Mouse (Mus musculus) left cerebral cortex, postnatal 36 days (tissue): ENCODE measurements around the gene Ntrk2. TPM values are rescaled to one million over a fixed set of nuclear protein-coding genes. Genes with fewer than 3 reads are reported as not detected.

ENCODE experiments used
- DNase-seq, 2 experiments: peaks; one replicate each; pipeline ENCODE4 v3.0.0; 2021 to 2022; ENCODE audit warnings: low spot score in 2 of 2, mixed read lengths in 1 of 2
- intact Hi-C: fragments of 180-260 bp; cut with DNase I; formaldehyde crosslinking; loops from one replicate; pipeline ENCODE4 v1.15.1; 2025
- total RNA-seq, 2 experiments: library from RNA; stranded (reverse); gene quantifications; 2 replicates each; pipeline ENCODE4 v1.2.3; 2021

The Ntrk2 gene
- total RNA-seq, 2 experiments from 2014 or later: 357 to 404 TPM

DNA sequence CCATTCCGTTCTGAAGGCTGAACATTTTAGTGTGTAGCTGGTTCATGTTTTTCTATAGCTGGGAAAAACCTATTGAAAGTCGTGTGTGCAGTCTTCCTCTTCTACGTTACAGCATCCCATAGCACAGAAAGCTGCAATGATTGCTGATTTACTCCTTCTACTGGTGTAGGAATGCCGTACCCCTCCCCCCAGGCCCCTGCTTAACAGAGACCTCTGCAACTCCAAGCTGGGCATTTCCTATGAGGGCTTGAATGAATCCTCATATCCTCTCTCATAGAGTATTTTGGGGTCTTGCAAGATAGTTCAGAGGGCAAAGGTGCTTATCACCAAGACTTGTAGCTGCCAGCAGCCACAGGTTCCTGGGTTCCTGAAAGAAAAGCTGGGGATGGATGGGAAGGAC is 148.0 kb downstream of the Ntrk2 start:
- intact Hi-C loops: no loop called here
- no peak for DNase-seq

DNA sequence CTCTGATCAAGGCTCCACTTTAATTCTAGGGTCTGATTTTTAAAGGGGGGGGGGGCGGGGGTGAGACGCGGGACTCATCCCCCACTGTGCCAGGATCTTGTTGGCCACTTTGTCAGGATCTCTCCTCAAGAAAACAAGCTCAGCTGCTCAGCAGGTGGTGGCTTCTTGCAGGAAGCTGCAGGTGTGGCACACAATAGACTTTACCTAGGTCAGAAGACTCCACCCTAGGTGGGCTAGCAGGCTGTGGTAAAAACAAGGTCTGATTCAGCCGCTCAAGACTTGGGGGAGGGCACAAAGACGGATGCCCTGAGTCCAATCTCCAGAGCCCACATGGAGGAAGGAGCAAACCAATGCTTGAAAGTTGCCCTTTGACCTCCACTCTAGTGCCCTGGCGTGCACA is 148.4 kb downstream of the Ntrk2 start:
- intact Hi-C loops: no loop called here
- DNase-seq: no peak

DNA sequence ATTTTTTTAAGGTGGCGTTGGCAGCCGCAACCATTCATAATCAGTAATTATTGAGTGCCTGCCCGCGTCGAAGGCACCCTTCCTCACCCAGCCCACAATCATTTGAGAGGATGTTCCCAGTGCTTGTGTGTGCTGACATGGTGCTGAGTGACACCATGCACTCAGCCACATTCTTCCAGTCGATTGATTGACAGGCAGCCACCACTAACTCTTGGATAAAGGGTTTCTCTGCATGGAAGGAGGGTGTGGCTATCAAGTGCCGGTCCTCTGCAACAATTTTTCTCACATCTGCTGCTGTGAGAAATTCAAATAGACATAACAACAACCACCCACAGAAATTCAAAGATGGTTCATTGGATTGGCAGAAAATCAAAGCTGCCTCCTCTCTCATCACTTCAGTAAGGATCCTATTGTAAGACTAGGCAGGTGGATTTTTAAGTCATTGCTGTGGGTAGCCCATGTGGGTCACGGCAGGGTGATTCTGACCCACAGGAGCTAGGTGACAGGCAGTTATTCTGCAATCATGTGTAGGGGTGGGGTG is 148.9 kb downstream of the Ntrk2 start:
- intact Hi-C loops: no loop called here
- DNase-seq: no peak

DNA sequence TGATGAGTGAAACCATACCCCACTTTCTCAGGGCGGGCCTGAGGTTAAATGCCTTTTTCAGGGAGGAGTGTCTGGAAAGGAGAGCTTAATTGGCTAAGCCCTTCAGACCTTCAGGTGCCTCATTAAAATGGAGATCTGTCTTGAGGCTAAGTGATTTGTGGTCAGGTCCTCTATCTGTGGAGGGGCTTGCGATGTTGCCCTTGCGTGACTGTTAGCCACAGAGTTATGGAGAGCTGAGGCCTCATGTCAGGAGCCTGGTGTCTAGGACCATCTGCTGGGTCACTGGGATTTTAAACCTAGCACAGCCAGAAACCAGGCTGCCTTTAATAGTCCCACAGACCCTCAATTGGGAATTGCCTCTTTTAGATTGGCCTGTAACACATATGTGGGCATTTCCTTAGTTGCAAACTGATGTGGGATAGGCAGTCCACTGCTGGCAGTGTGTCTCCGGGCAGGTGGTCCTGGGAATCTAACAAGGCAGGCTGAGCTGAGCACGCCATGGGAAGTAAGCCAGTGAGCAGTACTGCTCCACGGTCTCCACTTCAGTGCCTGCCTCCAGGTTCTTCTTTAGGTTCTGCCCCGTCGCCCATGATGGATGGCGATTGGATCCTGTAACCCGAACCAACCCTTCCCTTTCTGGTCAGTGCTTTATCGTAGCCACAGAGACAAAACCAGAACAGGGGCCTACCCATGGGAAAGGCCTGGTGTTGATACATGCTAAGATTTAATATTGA is 152.0 kb downstream of the Ntrk2 start:
- intact Hi-C loops: no loop called here
- DNase-seq: no peak

DNA sequence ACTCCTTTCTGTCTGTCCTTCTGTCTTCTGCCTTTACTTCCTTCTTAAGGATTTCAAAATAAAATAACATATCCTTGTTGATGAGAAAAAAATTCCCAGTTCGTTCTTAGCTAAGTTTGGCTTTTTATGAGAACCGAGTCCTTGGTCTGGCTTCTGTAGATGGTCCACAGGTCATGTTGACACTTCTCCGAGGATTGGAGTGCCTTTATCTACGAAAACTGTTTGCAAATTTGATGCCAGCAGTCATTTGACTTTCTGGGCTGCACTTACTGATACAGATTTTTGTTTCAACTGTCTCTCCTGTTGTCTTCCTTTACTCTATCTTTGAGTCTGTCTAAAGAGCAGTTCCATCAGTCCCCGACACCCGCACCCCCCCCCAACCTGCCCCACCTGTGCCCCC is 154.0 kb downstream of the Ntrk2 start:
- intact Hi-C loops: no loop called here
- DNase-seq: no peak

DNA sequence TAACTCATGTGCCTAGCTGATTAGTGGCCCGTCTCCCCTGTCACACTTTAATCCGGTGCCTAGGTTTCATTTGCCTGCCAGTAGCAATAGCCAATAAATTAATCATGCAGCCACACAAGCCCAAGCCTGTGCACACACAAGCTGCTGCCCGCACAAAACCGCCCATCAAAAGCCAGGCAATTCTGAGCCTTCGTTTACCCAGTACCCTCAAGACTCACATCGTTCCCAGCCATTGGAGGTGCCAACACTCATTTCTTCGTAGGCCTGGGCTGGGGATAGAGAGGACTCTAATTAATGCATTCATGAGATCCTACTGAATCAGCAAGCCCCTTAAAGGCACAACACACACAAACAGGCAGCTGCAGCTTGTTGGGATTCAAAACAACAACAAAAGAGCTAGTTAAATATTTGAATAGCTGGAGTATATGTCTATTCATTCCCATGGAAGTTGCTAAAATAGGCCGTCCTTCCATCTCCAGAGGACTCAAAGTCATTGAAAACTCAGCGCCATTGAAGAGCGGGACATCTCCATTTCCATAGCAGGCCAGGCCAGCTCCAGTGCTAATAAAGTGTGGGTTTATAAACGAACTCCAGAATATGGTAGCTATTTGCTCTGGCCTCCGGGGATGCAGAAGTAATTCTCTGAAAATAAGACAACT is 158.5 kb downstream of the Ntrk2 start:
- DNase-seq: no peak
- intact Hi-C loops: no loop called here

DNA sequence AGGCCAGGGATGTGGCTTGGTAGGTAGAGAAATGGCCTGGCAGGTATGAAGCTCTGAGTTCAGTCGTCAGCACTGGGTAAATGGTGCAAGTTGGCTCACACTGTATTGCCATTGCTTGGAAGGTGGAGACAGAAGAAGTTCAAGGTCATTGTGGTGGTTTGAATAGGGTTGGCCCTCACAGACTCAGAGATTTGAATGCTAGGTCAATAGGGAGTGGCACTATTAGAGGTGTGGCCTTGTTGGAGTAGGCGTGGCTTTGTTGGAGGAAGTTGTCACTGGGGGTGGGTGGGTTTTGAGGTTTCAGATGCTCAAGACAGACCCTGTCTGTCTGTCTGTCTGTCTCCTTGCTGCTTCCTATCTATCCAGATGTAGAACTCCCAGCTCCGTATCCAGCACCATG is 159.5 kb downstream of the Ntrk2 start:
- DNase-seq: no peak
- intact Hi-C loops: no loop called here

DNA sequence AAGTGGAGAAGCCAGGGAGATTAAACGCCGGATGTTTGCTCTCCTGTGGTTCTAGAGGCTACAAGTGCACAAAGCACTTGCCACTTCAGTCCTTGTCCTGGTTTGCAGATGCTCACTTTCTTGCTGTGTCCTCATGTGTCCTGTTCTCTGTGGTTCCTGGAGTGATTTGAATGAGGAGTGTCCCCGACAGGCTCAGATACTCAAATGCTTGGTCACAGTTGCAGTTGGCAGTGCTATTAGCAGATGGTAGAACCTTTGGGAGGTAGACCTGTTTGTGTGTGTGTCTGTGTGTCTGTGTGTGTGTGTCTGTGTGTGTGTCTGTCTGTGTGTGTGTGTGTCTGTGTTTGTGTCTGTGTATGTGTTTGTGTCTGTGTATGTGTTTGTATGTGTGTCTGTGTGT is 160.1 kb downstream of the Ntrk2 start:
- DNase-seq: no peak
- intact Hi-C loops: no loop called here

DNA sequence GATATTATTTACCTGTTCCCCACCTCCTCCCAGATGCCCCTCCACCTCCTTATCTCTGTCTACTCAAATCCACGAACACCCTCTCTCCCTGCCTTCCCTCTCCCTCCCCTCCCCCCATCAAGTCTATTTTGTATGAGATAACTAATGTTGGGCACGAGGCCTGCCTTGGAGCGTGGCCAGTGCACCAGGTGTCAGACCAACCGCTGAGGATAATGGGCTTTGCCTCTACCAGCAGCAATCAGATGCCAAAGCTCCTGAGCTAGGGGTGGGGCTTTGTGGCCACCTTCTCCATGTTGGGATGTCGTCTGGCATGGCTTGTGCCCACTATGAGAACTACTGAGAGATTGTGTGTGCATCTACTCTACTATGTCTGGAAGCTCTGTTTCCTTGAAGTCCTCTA is 161.8 kb downstream of the Ntrk2 start:
- intact Hi-C loops: no loop called here
- no peak for DNase-seq

DNA sequence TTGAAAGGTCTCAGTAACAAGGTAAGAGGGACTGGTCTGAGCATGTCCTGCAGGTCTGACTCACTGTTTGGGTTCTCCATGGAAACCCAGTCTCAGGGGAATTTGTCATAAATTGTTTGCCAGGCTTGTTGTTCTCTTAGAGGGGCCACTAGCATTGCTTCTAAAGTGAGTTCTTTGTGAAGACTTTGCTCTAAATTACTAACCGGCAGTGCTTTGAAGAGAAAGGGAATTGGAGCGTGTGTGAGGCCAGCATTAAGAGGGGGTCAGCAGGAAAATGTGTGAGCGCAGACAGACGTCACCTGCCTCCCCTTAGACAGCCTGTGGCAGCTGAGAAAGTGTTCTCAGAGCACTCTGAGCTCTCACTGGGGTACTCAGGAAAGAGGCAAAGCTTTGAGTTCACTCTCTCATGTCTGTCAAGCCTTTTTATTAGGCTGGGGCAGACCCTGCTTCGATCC is 165.1 kb downstream of the Ntrk2 start:
- DNase-seq: no peak
- intact Hi-C loops: no loop called here

DNA sequence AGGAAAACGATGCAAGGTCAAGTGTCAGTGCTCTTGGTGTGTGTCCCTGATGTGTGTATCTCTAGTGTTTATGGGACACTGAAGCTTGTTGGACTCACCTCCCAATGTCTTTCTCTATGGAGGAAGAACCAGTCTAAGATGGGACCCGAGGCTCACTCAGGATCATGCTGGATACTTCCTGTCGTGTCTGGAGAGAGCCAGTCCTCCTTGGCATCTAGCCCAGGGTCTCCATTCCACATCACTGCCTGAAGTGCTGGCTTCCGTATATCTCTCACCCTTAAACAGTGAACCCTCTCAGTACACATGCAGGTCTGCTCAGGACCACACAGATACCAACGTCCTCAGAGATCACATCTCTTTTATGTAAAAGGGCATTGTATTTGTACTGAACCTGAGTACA is 166.1 kb downstream of the Ntrk2 start:
- DNase-seq: no peak
- intact Hi-C loops: no loop called here

DNA sequence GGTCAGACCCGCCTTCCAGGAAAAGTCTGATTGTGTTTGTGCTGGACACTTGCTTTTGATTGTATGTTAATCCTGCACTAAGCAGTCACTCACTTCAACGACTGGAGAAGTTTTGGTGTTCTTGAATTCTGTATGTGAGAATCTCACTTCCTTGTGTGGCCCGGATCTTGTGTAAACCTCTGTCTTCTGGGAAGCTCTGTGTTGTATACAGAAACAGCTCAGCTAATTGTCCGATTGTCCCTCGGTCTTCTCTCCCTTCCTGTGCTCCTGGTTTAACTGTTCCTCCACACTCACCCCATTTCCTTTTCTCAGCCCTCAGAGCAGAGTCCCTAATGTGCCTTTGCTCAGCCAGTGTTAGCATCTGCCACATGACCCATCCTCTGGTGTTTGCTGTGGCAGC is 190.1 kb downstream of the Ntrk2 start:
- intact Hi-C loops: no loop called here
- peak in 1 of 2 experiments; percentile 1 for DNase-seq

DNA sequence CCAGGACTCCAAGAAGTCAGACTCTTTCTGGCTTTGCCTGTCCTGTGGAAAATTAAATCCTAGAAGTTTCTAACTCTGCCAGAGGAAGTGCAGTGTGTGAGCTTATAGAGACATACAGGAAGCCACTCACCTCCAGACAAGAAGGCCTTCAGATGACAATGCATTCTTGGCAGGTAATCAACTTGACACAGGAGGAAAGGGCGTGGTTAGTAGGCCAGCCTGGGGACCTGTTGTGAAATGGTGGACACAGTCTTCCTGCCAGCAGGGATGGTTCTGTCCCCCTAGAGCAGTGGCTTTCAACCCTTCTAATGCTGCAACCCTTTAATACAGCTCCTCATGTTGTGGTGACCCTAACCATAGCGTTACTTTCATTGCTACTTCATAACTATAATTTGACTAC is 191.4 kb downstream of the Ntrk2 start:
- intact Hi-C loops: no loop called here
- peak in 1 of 2 experiments; percentile 1 for DNase-seq

DNA sequence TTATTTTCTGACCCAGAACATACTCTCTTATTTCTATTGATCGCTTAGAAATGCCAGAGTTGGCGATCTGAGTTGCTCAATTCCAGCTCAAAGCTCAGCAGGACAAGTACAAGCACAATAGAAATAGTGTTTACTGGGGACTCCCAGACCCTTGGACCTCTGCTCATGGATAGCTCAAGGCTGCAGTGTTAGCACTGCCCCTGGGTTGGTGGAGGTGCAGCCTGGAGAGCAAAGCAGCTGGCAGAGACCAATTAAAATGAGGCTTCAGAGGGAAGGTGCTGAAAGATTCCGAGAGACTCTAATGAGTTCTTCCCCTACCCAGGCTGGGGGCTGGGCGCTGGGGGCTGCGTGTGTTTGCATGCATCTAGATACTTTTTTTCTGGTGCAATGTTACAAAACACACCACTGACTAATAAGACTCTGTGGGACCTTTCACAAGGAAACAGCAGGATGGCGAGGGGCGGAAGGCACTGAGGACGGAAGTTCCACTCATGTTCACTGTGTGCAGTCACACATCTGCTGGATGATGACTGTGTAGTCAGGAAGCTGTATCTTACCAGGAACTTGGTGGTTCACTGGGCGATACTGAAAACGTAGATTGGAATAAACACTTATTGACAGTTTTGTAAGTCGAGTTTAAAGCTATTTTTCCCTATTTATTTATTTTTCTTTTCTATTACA is 193.1 kb downstream of the Ntrk2 start:
- DNase-seq: no peak
- intact Hi-C loops: loop anchor here (5.0 kb wide), 1 partner anchor 73 kb away; no protein-coding TSS in a partner anchor

DNA sequence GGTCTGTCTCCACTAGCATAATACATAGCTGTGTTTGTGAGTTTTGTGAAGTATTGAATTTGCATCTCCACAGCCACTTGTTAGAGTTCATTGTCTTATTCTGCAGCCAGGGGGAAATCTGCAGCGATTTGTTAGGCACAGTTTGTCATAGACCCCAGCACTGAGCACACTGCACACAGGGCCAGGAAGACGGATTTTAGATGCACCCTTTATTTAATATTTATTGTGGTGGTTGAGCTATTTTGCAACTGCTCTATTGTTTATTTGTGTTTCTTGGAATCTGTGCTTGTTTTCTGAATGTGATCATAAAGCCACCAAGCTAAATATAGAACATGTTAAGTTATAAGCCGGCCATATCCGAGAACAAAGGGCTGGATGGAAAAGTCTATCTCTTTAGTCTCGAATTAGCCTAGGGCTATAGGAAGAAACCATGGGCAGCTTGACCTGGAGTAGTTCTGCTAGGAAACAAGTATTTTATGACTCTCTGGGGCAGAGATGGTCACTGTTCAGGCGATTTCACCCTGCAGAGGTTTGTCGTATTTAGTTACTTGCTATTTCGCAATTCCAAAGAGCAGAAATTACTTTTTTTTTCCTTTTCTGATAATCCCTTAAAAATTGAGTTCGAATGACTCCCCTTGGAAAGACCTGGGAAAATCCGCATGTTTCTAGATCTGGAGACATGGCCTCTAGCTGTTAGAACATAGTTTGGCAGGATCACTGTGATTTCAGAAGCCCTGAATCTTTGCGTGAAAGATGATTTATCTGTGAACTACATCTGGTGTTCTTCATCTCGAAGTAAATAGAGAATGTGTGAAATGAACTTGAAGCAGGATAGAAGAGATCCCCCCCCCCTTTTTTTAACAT is 196.8 kb downstream of the Ntrk2 start:
- DNase-seq: no peak
- intact Hi-C loops: loop anchor here (5.0 kb wide), 1 partner anchor 69 kb away; no protein-coding TSS in a partner anchor

DNA sequence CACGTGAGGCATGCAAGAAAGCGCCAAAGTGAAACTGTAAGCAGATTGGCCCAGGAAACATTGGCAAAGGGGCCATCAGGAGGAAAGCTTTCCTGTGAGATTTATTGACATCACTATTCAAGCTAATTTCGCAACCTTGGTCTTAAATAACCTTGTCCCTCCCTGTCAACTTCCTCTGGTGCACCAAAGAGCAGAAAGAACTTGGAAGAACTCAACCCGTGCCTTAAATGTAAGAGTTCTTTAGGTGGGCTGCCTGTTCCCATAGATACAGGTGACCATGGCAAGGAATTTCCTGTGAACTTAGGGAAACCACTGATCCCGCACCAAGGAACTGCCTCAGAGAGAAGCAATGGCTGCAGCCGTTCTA is 197.4 kb downstream of the Ntrk2 start:
- no peak for DNase-seq
- intact Hi-C loops: loop anchor here (5.0 kb wide), 1 partner anchor 69 kb away; no protein-coding TSS in a partner anchor

DNA sequence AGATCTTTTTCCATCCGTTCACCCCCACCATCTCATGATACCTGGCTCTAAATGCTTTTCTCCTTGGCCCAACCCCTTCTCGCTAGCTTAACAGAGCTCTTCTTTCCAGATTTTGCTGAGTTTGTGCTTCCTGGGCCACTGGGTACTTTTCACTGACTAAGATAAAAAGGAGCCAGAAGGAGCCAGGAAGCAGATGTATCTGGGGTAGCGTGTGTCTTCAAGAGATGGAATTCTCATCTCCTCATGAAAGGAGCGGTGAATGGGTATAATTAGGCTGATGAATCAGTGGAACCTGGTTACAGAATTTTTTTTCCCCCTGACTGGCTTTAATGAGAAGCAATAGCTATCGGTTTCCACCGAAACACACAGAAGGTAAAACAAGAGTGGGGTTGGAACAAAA is 198.2 kb downstream of the Ntrk2 start:
- DNase-seq: no peak
- intact Hi-C loops: loop anchor here (5.0 kb wide), 1 partner anchor 68 kb away; no protein-coding TSS in a partner anchor

DNA sequence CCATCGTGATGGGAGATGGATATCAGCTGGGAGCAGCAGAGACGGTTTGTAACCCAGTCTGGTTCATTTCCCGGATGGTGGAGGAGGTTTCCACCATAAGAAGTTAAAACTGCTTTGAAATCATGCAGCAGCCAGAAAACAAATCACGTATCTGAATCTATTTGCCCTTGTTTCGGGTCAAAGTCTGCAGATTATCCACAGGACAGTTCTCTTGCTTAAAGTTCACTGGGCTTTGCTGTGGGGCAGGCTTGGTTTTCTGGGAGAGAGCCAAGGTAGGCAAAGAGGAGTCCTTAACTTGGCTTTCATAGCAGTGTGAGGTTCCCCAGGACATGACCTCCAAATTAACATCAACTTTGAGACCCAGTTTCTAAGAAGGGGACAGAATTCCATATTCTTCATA is 203.5 kb downstream of the Ntrk2 start:
- intact Hi-C loops: no loop called here
- DNase-seq: no peak

DNA sequence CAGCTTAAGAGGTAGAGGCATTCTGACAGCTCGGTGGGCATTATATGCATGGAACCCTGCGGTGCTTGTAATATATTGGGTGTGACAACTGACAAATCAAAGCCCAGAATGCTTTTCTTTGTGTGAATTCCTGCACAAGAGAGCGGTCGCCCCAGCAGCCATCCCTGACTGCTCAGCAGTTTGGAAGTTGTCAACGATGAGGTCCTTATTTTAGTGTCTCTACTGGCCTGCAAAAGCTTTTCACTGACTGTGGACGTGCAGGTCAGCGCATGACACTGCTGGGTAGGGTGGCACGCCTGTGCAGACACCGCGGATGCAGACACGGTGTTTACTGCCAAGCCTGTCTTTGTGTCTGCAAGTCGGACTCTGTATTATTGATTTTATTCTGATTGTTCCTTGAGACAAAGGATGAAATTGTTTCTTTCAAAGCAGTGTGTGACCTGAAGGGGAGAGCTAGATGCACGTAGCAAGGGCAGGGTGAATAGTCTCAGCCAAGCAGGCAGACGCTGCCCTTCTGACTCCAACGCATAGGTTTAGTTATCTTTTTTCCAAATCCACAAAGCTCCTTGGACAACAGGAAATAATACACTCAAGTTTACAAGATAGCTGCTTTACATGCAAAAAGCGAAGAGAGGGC is 204.6 kb downstream of the Ntrk2 start:
- intact Hi-C loops: no loop called here
- DNase-seq: no peak
